Mouse (Mus musculus) C2C12 (cell line): ENCODE results near the gene Hfe. TPM values are rescaled to one million over a fixed set of nuclear protein-coding genes. Genes with fewer than 3 reads are reported as not detected.
A peak's percentile ranks its signal among the peaks of the same experiment; 100 is the strongest.
"Not testable (repeated sequence)": the region's sequence is repeated elsewhere in the genome, so short reads cannot be mapped to it uniquely, and the experiment has no call there.

ENCODE experiments used
- H3K27me3 ChIP-seq: one replicate; pipeline ENCODE4 v1.6.1; 2011; ENCODE audit not compliant: control insufficient read depth, insufficient read depth, insufficient read length
- H3K36me3 ChIP-seq: one replicate; pipeline ENCODE4 v1.6.1; 2011; ENCODE audit not compliant: control insufficient read depth, insufficient read depth
- H3K4me3 ChIP-seq: one replicate; pipeline ENCODE4 v1.5.1; 2011; ENCODE audit warnings: mild to moderate bottlenecking, control low read depth; ENCODE audit not compliant: poor library complexity, insufficient read depth, severe bottlenecking
- H3K79me2 ChIP-seq: one replicate; pipeline ENCODE4 v1.6.1; 2011; ENCODE audit not compliant: control insufficient read depth, insufficient read depth
- H3K79me3 ChIP-seq: one replicate; pipeline ENCODE4 v1.6.1; 2011; ENCODE audit warnings: low read depth, control low read depth
- H3ac ChIP-seq: one replicate; pipeline ENCODE3; 2011; ENCODE audit warnings: low read depth; ENCODE audit not compliant: control insufficient read depth, insufficient read length
- CEBPB ChIP-seq: IDR thresholded peaks from one replicate; pipeline ENCODE4 v1.6.1; 2011; ENCODE audit warnings: low read depth, mild to moderate bottlenecking, control low read depth, moderate library complexity
- CTCF ChIP-seq: IDR thresholded peaks from one replicate; pipeline ENCODE4 v1.5.1; 2011; ENCODE audit not compliant: control insufficient read depth, insufficient read depth, insufficient read length
- FOSL1 ChIP-seq: IDR thresholded peaks from one replicate; pipeline ENCODE4 v1.8.0; 2011; ENCODE audit warnings: mild to moderate bottlenecking, low read length; ENCODE audit not compliant: poor library complexity, insufficient read depth, severe bottlenecking
- MAX ChIP-seq: IDR thresholded peaks from one replicate; pipeline ENCODE4 v1.6.1; 2011; ENCODE audit warnings: mild to moderate bottlenecking, control low read depth
- MYOD1 ChIP-seq: IDR thresholded peaks from one replicate; pipeline ENCODE4 v1.6.1; 2011; ENCODE audit warnings: low read depth; ENCODE audit not compliant: control insufficient read depth, insufficient read length
- MYOG ChIP-seq: IDR thresholded peaks from one replicate; pipeline ENCODE4 v1.6.1; 2011; ENCODE audit not compliant: control insufficient read depth, insufficient read length; ENCODE audit errors: extremely low read depth
- USF1 ChIP-seq: IDR thresholded peaks from one replicate; pipeline ENCODE4 v1.6.1; 2011; ENCODE audit warnings: low read depth, mild to moderate bottlenecking, control low read depth, moderate library complexity
- polyA plus RNA-seq: library from polyadenylated mRNA; unstranded; fragments of >200 nt; fragmentation: generic; extraction: Trizol; gene quantifications from one replicate; pipeline ENCODE4 v1.2.1, GENCODE M21; 2012; ENCODE audit warnings: missing spikeins

Hfe gene
- polyA plus RNA-seq, 1 experiment: 0.91 TPM

DNA sequence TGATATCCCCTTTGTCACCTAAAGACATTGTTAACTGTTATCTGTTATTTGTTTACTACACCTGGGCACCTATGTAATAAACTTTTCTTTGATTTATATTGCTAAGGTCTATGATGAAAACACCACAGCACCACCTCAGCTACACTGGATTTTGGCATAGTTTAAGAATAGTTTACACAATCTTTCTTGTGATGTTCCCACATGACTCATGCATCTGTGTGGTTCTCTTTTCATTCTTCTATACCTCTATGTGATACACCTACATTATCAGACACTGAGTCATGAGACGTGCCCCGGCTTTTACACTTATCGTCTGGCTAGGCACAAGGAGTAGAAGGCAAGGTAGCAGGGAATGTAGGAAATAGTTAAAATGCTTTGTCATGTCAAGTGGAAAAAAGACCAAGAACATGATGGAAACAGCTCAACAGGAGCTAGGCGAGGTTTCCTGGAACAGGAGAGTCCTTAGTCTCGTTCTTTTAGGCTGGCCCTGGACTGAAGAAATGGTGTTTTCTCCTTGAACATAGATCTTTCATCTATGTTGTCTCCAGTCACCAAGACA, 39.0 kb upstream of the Hfe start:
- no peak overlapping the region for H3ac ChIP-seq
- no peaks in the 10 kb centered on the region for H3K36me3 ChIP-seq
- no peaks in the 10 kb centered on the region for H3K27me3 ChIP-seq
- no peaks in the 10 kb centered on the region for H3K79me3 ChIP-seq
- H3K79me2 ChIP-seq: no peaks in the 10 kb centered on the region
- H3K4me3 ChIP-seq: no peak overlapping the region
- TF ChIP-seq USF1: no peak
- peak; percentile 24 for TF ChIP-seq FOSL1
- TF ChIP-seq CEBPB: peak; percentile 67

DNA sequence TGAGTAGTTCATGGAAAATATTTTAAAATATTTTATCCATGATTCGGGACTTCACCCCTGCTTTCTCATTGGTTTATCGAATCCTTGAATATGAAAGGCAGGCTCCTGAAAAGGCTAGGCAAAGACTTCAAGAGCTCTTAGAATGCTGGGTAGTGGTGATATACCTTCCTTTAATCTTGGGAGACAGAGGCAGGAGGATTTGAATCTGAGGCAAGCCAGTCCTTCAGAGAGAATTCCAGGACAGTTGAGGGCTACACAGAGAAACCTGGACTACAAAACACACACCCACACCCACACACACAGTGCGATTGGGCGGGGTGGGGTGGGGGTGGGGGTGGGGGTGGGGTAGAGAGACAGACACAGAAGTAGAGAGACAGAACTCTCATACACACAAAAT, 37.2 kb upstream of the Hfe start:
- Histone ChIP-seq H3ac (no peak overlapping the region), H3K36me3 (no peaks in the 10 kb centered on the region), H3K27me3 (no peaks in the 10 kb centered on the region), H3K79me2 (no peaks in the 10 kb centered on the region), H3K4me3 (no peak overlapping the region), H3K79me3 (no peaks in the 10 kb centered on the region)
- no peak for TF ChIP-seq CTCF
- no peak for TF ChIP-seq MYOG
- TF ChIP-seq FOSL1: no peak
- TF ChIP-seq MYOD1: no peak
- TF ChIP-seq CEBPB: no peak
- no peak for TF ChIP-seq USF1
- no peak for TF ChIP-seq MAX

DNA sequence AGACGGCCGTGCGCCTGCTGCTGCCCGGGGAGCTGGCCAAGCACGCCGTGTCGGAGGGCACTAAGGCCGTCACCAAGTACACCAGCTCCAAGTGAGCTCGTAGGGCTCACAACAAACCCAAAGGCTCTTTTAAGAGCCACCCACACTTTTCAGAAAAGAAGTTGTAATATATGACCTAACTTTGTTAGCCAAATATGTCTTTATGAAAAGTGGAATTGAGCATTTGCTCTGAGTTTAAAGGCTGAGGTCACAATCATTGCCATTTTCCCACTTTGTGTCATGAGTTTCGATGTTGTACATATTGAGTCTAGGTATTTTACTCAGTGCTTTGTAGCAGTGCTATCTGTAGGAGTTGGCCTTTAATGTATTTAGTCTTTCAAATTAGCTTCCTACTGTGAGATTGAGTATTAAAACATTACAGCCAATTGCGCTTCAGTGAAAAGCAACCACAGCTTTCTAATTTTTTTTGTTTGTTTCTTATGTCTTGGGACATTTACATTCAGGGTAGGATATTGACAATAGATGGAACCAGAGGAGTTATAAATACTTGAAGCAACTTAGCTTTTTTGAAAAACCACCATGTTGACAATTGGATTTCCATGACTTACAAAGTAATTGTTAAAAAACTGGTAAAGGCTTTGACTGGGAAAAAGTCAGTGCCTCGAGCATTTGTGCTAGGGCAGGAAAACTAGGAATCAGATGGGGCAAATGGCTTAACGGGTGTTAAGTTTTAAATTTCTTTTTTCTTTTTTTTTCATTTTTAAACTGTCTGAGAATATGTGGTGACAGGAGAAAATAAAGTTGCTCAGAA, 36.6 kb upstream of the Hfe start:
- Histone ChIP-seq H3K79me3 (no peaks in the 10 kb centered on the region), H3K27me3 (no peaks in the 10 kb centered on the region), H3ac (no peak overlapping the region), H3K36me3 (no peaks in the 10 kb centered on the region), H3K4me3 (no peak overlapping the region), H3K79me2 (no peaks in the 10 kb centered on the region)
- no peak for TF ChIP-seq CTCF
- TF ChIP-seq MYOD1: no peak
- no peak for TF ChIP-seq CEBPB
- no peak for TF ChIP-seq MAX
- no peak for TF ChIP-seq FOSL1
- no peak for TF ChIP-seq MYOG
- no peak for TF ChIP-seq USF1

DNA sequence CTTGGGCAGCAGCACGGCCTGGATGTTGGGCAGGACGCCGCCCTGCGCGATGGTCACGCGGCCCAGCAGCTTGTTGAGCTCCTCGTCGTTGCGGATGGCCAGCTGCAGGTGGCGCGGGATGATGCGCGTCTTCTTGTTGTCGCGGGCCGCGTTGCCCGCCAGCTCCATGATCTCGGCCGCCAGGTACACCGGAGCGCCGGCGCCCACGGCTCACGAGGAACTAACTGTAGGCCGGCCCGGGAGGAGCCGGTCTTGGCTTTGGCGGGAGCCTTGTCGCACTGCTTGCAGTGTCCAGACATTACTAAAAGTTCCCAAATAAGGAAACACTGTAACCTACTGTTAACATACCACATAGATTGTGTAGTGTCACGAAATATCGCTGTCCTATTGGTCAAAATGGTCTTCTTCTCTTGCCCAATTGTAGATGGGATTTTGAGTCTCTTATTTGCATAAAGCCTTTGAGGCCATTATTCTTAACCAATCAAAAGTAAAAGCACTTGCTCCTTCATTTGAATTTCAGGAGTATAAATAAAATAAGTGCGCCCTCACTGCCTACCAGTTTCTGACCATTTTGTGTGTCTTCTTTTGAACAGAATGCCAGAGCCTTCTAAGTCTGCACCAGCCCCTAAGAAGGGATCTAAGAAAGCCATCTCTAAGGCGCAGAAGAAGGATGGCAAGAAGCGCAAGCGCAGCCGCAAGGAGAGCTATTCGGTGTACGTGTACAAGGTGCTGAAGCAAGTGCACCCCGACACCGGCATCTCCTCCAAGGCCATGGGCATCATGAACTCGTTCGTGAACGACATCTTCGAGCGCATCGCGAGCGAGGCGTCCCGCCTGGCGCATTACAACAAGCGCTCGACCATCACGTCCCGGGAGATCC, 35.8 kb upstream of the Hfe start, which contains the start of gene Hist1h2bb:
Gene Hist1h2bb, plus strand, starts transcription at position 534 of the 880 bp plus-strand sequence.
- H3K27me3 ChIP-seq, H3K36me3 ChIP-seq, H3K79me3 ChIP-seq, H3K79me2 ChIP-seq: not testable (repeated sequence)
- peak within 1 kb of the TSS; percentile 76 for H3ac ChIP-seq
- H3K4me3 ChIP-seq: peak within 1 kb of the TSS; percentile 12

DNA sequence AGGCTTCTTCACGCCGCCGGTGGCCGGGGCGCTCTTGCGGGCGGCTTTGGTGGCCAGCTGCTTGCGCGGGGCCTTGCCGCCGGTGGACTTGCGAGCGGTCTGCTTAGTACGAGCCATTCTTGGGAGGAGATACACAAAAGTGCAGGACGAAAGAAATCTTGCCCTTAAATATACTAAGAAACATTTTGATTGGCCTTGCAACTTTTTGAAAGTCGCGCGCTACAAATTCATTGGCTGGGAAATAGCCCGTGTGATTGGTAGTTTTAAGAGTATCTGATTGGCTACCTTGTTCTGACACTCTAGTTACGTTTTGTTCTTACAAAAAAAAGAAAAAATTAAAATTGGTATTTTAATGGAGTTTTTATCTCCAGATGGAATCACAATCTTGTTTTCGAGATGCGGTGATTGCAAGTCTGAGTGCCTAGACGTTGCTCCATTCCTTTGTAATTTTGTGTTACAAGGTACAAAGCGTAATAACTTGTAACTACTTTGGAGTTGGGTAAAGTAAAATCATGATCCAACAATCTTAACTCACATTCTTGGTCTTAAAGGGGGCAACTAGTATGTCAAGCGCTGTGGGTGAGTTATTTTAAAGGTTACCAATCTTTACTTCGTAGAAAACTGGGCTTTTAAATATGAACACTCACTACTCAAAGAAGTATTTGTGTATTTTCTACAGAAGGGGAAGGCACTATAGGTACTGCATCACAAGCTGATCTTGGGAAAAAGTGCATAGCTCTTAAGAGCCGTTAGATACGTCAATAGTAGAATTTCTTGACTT, 34.9 kb upstream of the Hfe start, which contains the start of gene Hist1h3c:
Gene Hist1h3c, minus strand, starts transcription at position 222 of the 781 bp plus-strand sequence.
- peak within 1 kb of the TSS; percentile 76 for H3ac ChIP-seq
- TF ChIP-seq FOSL1 (no peak), USF1 (peak; percentile 50)
- H3K4me3 ChIP-seq: peak within 1 kb of the TSS; percentile 23
- peaks cover 1% of the 10 kb centered on the region for H3K79me3 ChIP-seq
- H3K36me3 ChIP-seq: no peaks in the 10 kb centered on the region
- no peaks in the 10 kb centered on the region for H3K27me3 ChIP-seq
- H3K79me2 ChIP-seq: no peaks in the 10 kb centered on the region
